Mouse (Mus musculus): Measurements from ENCODE around the gene Sort1.
"Not testable (repeated sequence)": the region's sequence is repeated elsewhere in the genome, so short reads cannot be mapped to it uniquely, and the experiment has no call there.

The Sort1 gene

GRCm38 (mm10) chr3:108283781-108284601 is at the start of gene Sort1:
Gene Sort1, plus strand, starts transcription at chr3:108284082.
- DNase-seq (ENCODE audit: extremely low read depth, insufficient read length, low spot score) = no peak

- not testable (repeated sequence) for DNase-seq (ENCODE audit: extremely low read depth, insufficient read length, low spot score)
These were observed 46.3 kb upstream of the Sort1 start for GRCm38 (mm10) chr3:108237474-108238102.

GRCm38 (mm10) chr3:108241243-108241839 is 42.5 kb upstream of the Sort1 start:
- DNase-seq (ENCODE audit: extremely low read depth, insufficient read length, low spot score) = no peak

GRCm38 (mm10) chr3:108246857-108247256 is 37.0 kb upstream of the Sort1 start:
- no peak for DNase-seq (ENCODE audit: extremely low read depth, insufficient read length, low spot score)

- DNase-seq (ENCODE audit: extremely low read depth, insufficient read length, low spot score) = peak; percentile 98
These were observed 26.9 kb upstream of the Sort1 start, which contains the start of gene Psma5 for GRCm38 (mm10) chr3:108256719-108257637. Gene Psma5, plus strand, starts transcription at chr3:108256926.

- DNase-seq (ENCODE audit: extremely low read depth, insufficient read length, low spot score) = no peak
These were observed 25.9 kb upstream of the Sort1 start for GRCm38 (mm10) chr3:108257831-108258500.

GRCm38 (mm10) chr3:108259319-108259718 is 24.6 kb upstream of the Sort1 start:
- no peak for DNase-seq (ENCODE audit: extremely low read depth, insufficient read length, low spot score)

GRCm38 (mm10) chr3:108279495-108279894 is 4.4 kb upstream of the Sort1 start:
- DNase-seq (ENCODE audit: extremely low read depth, insufficient read length, low spot score) = not testable (repeated sequence)

GRCm38 (mm10) chr3:108282401-108283240 is 1.3 kb upstream of the Sort1 start:
- DNase-seq (ENCODE audit: extremely low read depth, insufficient read length, low spot score) = no peak

GRCm38 (mm10) chr3:108283241-108283561 is 681 bp upstream of the Sort1 start:
- no peak for DNase-seq (ENCODE audit: extremely low read depth, insufficient read length, low spot score)

GRCm38 (mm10) chr3:108285078-108285711 is 1.3 kb downstream of the Sort1 start:
- no peak for DNase-seq (ENCODE audit: extremely low read depth, insufficient read length, low spot score)

- DNase-seq (ENCODE audit: extremely low read depth, insufficient read length, low spot score) = no peak
These were observed 3.0 kb downstream of the Sort1 start for GRCm38 (mm10) chr3:108286671-108287439.

- DNase-seq (ENCODE audit: extremely low read depth, insufficient read length, low spot score) = no peak
These were observed 4.2 kb downstream of the Sort1 start for GRCm38 (mm10) chr3:108287811-108288805.

- no peak for DNase-seq (ENCODE audit: extremely low read depth, insufficient read length, low spot score)
These were observed 5.6 kb downstream of the Sort1 start for GRCm38 (mm10) chr3:108289311-108290130.

- DNase-seq (ENCODE audit: extremely low read depth, insufficient read length, low spot score) = no peak
These were observed 7.3 kb downstream of the Sort1 start for GRCm38 (mm10) chr3:108291036-108291799.
